Mouse (Mus musculus): ENCODE data around the gene Usp39.

Gene Usp39

DNA sequence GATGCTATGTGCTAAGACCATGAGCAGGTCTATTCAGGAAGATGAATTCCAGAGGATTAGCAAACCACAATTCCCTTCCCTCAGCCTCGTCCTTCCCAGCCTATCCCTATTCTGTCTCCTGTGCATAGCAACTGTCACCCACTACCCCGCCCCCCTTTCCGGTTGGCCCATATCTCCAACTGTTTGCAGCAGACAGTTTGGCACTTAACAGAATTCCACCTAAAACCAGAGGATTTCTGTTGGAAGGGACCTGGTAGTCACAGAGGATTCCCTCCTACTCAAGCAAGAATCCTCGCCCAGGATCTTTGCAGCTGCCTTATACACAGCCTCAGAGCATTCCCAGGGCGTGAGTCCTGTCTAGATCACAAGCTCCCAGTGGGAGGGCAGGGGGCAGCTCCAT is 26.2 kb upstream of the Usp39 start:
- peak in 1 of 2 experiments; percentile 51 for DNase-seq

DNA sequence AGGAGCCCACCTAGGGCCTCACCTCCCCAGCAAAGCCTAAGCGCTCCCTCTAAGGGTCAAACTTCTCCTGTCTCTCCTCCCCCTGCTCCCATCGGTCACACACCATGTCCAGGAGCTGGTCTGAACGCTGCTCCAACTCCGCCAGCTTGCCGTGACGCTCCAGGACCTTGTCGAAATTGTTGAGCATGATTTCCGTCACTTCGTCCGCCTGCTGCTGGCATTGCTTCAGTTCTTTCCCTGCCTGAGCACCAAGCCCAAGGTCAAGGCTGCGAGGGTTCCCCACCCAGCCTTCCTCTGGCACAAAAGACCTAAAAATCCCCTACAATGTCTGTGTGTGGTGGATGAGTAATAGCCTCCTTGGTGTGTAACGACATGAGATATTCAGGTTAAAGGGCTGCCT is 25.1 kb upstream of the Usp39 start:
- DNase-seq: peak in 1 of 2 experiments; percentile 63

- no peak for DNase-seq
Observed at GRCm38 (mm10) chr6:72369557-72369956, 24.6 kb upstream of the Usp39 start.

GRCm38 (mm10) chr6:72367460-72367974 is 22.5 kb upstream of the Usp39 start:
- DNase-seq: no peak

DNA sequence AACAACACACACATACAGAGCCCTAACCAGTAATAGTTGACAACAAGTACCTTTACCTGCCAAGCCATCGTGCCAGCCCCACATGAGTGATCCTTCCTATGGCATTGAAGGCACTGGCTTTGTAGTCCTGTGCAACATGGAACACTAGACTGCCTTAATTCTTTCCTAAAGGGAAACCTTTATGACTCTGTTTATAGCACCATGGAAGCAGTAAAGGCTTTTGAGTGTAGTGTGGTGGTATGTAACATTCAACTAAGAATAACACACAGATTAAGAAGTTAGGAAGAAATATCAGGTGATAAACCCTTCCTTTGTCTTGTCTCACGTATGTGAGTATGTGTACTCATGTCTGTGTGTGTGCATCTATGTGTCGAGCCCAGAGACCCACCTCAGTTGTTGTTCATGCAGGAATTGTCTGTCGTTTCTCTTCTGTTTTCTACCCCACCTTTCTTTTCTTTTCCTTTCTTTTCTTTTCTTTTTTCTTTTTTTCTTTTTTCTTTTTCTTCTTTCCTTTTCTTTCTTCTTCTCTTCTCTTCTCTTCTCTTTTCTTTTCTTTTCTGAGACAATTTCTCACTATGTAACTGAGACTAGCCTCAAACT is 22.0 kb upstream of the Usp39 start, which contains the start of gene Rnf181:
Gene Rnf181, minus strand, starts transcription at position 113 of the 600 bp plus-strand sequence.
- DNase-seq: no peak

- no peak for DNase-seq
Observed at GRCm38 (mm10) chr6:72366304-72366703, 21.3 kb upstream of the Usp39 start.

DNA sequence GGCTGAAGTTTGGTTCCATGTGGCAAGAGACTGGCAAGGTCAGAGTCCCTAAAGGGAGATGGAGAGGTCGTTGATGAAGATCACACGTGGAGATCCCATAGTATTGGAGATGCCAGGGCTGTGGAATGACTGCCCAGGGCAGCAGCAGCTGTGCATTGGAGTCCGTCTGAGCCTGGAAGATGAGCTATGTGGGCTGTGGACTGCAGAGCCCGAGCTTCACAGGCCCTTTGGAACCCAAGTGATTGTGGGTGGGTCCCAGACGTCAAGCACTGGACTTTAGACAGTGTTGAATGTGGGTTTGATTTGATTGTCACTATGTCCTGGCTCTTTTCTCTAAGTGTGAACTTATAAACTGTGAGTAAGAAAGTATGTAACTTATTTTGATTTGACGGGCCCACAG is 20.0 kb upstream of the Usp39 start:
- no peak for DNase-seq

- no peak for DNase-seq
Observed at GRCm38 (mm10) chr6:72364009-72364408, 19.0 kb upstream of the Usp39 start.

DNA sequence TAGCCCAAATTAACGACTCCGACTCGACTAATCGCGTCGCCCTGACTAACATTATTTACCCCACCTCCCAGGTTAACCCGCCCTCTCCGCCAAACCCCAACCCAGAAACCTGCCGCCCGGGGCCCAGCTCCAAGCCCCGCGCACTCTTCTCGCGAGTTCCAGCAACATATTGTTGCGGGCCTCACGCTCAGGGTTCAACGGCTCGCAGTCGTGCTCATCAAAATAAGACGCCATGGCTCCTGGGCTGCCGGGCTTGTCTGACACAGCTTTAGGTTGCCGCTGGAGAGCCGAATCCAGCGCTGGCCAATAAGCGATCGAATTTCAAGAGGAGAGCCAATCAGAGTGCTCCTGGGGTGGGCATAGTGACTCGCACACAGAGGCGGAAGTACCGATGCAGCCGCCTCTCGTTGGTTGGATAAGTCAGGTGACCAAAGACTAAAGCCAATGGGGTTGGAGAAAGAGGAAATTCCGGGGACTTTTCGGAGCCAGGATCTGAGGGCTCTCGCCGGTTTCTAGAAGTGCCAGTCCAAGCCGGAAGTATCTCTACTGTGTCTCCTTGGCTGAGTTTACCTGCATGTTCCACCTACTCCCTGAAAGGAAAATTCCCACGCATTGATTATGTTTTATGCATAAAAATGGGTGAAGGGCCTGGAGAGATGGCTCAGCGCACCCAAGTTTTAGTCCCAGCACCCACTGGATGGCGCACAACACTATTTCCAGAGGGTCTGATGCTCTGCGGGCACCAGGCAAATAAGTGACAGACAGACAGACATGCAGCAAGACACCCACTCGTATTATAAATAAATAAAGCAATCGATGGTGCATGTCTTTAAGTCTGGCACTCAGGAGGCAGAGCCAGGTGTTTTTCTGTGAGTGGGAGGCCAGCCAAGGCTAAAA is 17.4 kb upstream of the Usp39 start:
- peak; percentile 98 for DNase-seq

- DNase-seq: peak in 1 of 2 experiments; percentile 58
Observed at GRCm38 (mm10) chr6:72361121-72361551, 16.2 kb upstream of the Usp39 start.

GRCm38 (mm10) chr6:72360599-72360935 is 15.6 kb upstream of the Usp39 start:
- DNase-seq: no peak

DNA sequence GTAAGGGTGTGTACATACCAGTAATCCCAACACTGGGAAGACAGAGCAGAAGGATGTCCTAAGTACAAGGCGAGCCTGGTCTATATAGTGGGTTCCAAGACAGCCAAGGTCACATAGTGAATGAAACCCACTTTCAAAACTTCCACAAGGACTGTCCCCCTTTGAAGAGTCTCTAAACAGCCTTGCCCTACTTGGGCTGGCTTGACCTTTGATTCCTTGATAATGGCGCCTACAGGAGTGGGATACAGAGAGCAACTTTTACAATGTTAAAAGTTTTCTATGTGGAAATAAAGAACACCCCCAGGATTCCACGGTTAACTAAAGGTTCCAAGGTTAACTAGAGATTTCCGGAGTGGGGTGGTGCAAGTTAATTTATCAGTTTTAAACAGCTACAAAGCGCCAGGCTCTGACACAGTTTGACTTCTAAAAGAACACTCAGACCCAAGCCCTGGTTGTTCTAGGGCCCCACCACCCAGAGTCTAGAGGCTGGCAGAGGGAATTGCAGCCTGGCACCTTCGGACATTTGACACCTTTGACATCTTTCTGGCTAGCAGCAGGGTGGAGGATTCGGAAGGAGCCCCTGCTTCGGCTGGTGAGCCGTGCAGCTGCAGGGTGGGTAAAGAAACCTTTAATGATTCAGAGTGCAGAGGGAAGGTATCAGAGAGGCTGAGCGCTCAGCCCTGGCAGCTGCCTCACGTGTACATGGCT is 15.1 kb upstream of the Usp39 start:
- DNase-seq: no peak

DNA sequence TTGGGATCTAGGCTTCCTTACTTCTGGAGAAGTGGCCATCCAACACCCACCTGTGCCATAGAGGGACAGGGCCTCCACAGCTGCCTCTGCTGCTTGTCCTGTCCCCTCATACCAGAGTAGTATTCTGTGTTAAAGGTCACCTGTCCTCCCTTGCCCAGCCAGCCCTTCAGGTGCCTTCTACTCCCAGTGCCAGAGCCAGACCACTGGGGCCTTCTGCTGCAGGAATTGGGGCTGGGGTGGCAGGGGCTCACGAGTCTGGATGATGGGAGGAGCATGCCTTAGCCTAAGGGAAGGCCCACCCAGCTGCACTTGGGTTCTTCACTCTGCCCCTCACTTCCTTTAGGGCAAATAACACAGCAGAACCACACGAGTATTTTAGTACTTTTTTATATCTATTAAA is 14.4 kb upstream of the Usp39 start:
- DNase-seq: no peak

- DNase-seq: no peak
Observed at GRCm38 (mm10) chr6:72358086-72358764, 13.2 kb upstream of the Usp39 start.

GRCm38 (mm10) chr6:72357164-72358079 is 12.4 kb upstream of the Usp39 start:
- DNase-seq: no peak

DNA sequence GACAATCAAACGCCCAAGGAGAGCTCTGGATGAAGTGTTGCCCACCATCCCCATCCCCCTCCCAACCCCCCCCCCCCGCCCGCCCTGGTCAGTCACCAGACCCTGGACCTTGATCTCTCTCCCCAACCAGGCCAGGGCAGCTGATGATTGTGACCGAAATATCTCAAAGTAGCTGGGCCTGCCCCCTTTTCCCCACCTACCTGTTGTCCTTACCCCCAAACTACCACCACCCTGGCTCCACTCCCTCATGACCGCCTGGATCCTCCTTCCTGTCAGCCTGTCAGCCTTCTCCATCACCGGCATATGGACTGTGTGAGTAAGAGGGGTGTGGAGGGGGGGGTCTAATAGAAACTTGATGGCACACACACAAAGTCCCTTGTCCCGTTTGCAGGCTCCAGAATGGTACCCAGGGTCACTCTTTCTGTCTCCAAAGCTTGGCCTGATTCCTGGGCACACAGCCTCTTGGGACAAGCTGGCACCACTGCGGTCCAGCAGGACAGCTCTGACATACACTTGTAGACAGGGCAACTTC is 11.1 kb upstream of the Usp39 start:
- no peak for DNase-seq

GRCm38 (mm10) chr6:72355066-72355911 is 10.3 kb upstream of the Usp39 start, which contains the start of gene Tmem150a:
Gene Tmem150a, plus strand, starts transcription at chr6:72355447.
- peak; percentile 88 to 92 for DNase-seq

DNA sequence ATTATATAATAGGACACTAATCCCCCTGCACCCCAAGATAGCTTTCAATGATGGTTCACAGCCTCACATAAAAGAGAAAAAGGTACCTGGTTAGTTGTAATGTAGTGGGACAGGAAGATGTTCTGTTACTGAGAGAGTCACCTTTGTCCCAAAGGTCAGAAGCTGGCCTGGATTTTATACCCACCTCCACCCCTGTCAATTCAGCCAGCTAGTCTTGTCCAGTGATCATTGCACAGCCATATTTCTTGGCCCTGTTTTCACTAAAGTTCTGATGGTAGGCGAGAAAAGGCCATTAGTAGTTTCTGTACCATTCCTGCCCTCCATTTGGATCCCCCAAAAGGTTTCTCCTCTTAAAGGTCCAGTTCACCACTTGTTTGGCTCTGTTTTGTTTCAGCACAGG is 9.0 kb upstream of the Usp39 start:
- DNase-seq: no peak

- DNase-seq: peak; percentile 71 to 76
Observed at GRCm38 (mm10) chr6:72352636-72353405, 7.8 kb upstream of the Usp39 start.
